Mouse (Mus musculus): Measurements from ENCODE around the gene Cnksr3. TPM values are rescaled to one million over a fixed set of nuclear protein-coding genes. Genes with fewer than 3 reads are reported as not detected.

The Cnksr3 gene
- polyA plus RNA-seq, 1 experiment from 2014 or later, result 7.3 TPM

DNA sequence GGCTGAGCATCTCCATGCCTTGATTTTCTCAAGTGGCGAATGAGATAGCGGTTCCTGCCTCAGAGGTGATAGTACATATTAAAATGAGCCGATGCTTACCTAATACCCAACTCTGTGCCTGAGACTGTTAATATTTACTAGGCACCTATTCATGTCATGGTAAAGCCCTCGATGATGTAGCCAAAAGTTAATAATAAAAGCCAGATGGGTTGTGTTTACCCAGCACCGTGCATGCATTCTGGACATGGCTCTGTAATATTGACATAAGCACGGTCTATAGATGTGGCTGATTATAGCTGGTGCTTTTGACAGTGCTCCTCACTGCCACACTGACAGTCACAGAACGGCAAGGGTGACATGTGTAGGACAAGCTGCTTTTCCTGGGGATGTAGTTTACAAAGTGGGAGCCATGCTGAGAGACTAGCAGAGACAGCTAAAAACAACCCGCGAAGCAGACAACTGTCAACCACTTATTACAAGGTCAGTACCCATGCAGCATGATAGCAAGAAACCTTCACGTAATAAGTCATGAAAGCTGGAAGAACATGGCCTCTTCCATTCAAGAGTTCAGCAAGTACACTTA lies 3.1 kb downstream of the Cnksr3 start:
- WGBS, result 77% methylated on average over 10 of the region's 10 CpGs
- H3K27me3 ChIP-seq, result no peaks in the 10 kb centered on the region

DNA sequence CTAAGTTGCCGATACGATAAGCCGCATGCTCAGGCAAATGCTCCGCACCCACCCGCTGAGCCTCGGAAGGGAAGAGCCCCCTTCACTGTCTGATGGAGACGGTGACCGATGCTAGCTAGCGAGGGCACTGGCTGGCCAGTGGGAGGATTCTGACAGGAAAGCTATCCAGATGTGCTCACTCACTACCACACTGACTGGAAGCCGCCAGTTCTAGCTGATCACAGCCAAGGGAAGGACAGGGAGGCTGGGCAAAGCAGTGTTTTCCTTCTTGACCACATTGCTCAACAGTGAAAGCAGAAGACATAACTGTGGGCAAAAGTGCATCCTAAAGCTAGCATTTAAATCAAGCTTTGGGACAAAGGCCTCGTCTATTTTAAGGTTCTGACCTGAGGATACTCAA lies 4.7 kb downstream of the Cnksr3 start:
- H3K27ac ChIP-seq, result no peak overlapping the region
- H3K36me3 ChIP-seq, result no peaks in the 10 kb centered on the region
- no peak overlapping the region for H3K4me2 ChIP-seq (replicated peaks)
- H3K27me3 ChIP-seq, result no peaks in the 10 kb centered on the region
- no peak for ATAC-seq (ENCODE audit: low FRiP score)
- no peak overlapping the region for H3K9ac ChIP-seq
- no peaks in the 10 kb centered on the region for H3K9me3 ChIP-seq (replicated peaks)
- H3K4me1 ChIP-seq, result peaks cover 13% of the 10 kb centered on the region
- no peak overlapping the region for H3K4me3 ChIP-seq
- WGBS, result 66% methylated on average over 11 of the region's 11 CpGs

More for the DNA sequence above, 3.1 kb downstream of the Cnksr3 start:
- H3K36me3 ChIP-seq, result no peaks in the 10 kb centered on the region
- H3K9me3 ChIP-seq (replicated peaks), result no peaks in the 10 kb centered on the region
- H3K4me2 ChIP-seq (replicated peaks), result no peak overlapping the region
- H3K27ac ChIP-seq, result no peak overlapping the region
- H3K4me1 ChIP-seq, result peaks cover 17% of the 10 kb centered on the region
- H3K9ac ChIP-seq, result no peak overlapping the region
- ATAC-seq (ENCODE audit: low FRiP score), result no peak
- no peak overlapping the region for H3K4me3 ChIP-seq

DNA sequence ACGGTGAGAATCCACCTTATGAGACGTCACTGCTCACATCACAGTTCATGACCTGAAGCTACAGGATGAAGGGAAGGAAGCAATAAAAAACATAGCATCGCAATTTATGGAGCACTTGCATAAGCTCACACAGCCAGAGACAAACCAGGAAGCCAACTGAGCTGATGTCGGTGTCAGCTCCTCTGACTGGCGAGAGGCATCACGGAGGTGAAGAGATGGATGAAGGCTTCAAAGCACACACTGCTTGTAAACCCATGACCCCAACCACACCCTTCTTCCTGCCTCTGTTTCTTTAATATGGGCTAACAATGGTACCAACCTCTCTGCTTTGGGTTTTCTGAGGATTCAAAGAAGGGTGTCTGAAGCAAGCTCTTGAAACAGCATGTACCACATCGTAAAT lies 5.5 kb downstream of the Cnksr3 start:
- Histone ChIP-seq H3K9me3 (replicated peaks) (no peaks in the 10 kb centered on the region), H3K27ac (no peak overlapping the region), H3K27me3 (no peaks in the 10 kb centered on the region), H3K36me3 (no peaks in the 10 kb centered on the region), H3K4me2 (replicated peaks) (no peak overlapping the region), H3K9ac (no peak overlapping the region), H3K4me1 (peaks cover 13% of the 10 kb centered on the region), H3K4me3 (no peak overlapping the region)
- 85% methylated on average over 7 of the region's 7 CpGs for WGBS
- no peak for ATAC-seq (ENCODE audit: low FRiP score)

DNA sequence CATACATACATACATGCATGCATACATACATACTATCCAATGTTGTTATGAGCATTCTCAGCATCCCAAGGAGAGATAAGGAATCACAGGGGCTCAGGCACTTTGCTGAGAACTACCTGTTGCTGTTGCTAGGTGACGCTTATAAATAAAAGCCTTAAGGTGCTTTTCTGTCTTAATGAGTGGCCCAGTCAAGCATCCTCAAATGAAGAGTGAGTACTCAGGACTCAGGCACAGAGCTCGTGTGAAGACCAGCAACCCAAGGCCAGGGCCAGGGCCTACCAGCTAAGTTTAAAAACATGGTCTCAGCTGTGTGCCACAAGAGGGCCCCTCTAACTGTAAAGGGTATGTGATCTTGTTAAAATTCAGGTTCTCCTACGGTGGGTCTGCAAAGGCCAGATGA lies 6.5 kb downstream of the Cnksr3 start:
- no peak for ATAC-seq (ENCODE audit: low FRiP score)
- no peak overlapping the region for H3K9ac ChIP-seq
- no peak overlapping the region for H3K27ac ChIP-seq
- H3K36me3 ChIP-seq, result no peaks in the 10 kb centered on the region
- H3K4me1 ChIP-seq, result peaks cover 7% of the 10 kb centered on the region
- H3K27me3 ChIP-seq, result no peaks in the 10 kb centered on the region
- no peaks in the 10 kb centered on the region for H3K9me3 ChIP-seq (replicated peaks)
- 84% methylated on average over 3 of the region's 3 CpGs for WGBS
- no peak overlapping the region for H3K4me2 ChIP-seq (replicated peaks)
- no peak overlapping the region for H3K4me3 ChIP-seq

DNA sequence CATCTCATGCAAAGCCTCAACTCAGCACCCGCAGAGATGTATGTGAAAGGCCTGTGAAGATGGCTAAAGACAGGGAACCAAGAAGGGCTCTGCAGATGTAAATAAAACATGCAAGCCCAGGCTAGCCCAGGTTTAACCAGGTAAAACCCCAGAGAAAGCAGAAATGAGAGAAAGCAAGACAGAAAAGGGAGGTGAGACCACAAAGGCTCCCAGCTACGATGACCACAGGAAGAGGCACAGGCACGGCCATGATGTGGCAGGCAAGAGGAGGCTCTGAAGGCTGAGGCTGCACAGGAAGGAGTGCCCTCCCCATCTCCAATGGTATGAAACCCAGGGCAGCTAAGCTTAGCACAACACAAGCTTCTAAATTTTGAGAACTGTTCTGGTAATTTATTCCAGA lies 7.1 kb downstream of the Cnksr3 start:
- H3K4me3 ChIP-seq, result no peak overlapping the region
- no peak overlapping the region for H3K9ac ChIP-seq
- ATAC-seq (ENCODE audit: low FRiP score), result no peak
- WGBS, result 77% methylated on average over 3 of the region's 3 CpGs
- no peak overlapping the region for H3K27ac ChIP-seq
- H3K9me3 ChIP-seq (replicated peaks), result no peaks in the 10 kb centered on the region
- no peaks in the 10 kb centered on the region for H3K27me3 ChIP-seq
- H3K36me3 ChIP-seq, result no peaks in the 10 kb centered on the region
- no peak overlapping the region for H3K4me2 ChIP-seq (replicated peaks)
- peaks cover under 1% of the 10 kb centered on the region for H3K4me1 ChIP-seq

DNA sequence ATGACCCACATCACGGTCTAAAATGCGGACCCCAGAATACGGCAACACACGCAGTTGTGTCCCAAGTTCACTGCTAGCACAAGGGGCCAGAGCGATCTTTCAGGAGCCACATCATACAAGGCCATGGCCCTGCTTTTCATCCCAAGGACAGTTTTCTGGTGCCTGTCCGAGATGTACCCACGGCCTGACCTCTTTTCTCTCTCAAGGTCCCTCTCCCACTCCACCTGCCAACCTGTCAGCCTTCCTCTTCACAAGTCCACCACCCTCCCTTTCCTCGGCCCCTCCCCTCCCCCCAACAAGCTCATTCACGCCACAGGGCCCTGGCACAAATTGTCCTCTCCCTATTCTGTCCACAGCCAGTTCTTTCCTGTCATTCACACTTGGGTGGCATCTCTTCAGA lies 9.5 kb downstream of the Cnksr3 start:
- no peaks in the 10 kb centered on the region for H3K27me3 ChIP-seq
- no peak for ATAC-seq (ENCODE audit: low FRiP score)
- H3K27ac ChIP-seq, result no peak overlapping the region
- no peak overlapping the region for H3K9ac ChIP-seq
- H3K9me3 ChIP-seq (replicated peaks), result no peaks in the 10 kb centered on the region
- H3K4me1 ChIP-seq, result no peaks in the 10 kb centered on the region
- WGBS, result 91% methylated on average over 9 of the region's 9 CpGs
- H3K4me2 ChIP-seq (replicated peaks), result no peak overlapping the region
- H3K4me3 ChIP-seq, result no peak overlapping the region
- H3K36me3 ChIP-seq, result no peaks in the 10 kb centered on the region

DNA sequence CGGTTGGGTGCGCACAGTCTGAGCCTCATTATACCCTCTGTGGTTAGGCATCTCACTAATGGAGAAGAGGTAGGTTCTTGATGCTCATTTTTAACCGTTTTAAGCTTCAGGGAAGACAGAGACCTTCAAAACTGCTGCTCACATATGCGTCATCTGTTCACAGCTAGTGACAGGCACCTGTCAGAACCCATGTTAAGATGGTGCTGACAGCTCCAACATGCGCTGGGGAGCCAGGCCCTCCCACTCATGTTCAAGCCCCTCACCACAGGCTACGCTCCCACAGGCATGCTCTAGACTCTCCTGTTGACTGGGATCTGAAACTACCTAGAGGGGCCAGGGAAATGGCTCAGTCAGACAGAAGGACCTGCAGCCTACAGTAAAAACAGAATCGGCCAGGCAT lies 11.4 kb downstream of the Cnksr3 start:
- Histone ChIP-seq H3K36me3 (no peaks in the 10 kb centered on the region), H3K27me3 (no peaks in the 10 kb centered on the region), H3K4me1 (peaks cover 7% of the 10 kb centered on the region), H3K4me3 (no peak overlapping the region), H3K9me3 (replicated peaks) (no peaks in the 10 kb centered on the region), H3K9ac (no peak overlapping the region), H3K27ac (no peak overlapping the region), H3K4me2 (replicated peaks) (no peak overlapping the region)
- 81% methylated on average over 7 of the region's 7 CpGs for WGBS
- ATAC-seq (ENCODE audit: low FRiP score), result no peak

DNA sequence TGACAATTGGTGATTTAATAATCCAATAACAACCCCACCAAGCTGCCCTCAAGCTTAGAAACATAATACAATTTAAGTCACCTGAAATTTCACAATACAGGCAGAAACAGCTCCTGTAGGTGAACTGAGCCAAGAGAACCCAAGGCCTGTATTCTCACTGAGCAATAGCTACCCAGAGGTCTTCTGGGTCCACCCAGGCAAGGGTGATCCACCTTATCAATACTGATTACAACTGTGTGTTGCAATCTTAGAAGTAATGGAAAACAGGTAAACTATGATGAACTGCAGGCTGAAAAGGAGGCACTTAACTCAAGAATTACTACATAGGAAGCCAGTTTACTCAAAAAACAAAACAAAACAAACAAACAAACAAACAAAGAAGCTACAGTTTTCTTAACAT lies 13.8 kb downstream of the Cnksr3 start:
- H3K4me2 ChIP-seq (replicated peaks), result no peak overlapping the region
- no peak for ATAC-seq (ENCODE audit: low FRiP score)
- no peak overlapping the region for H3K4me3 ChIP-seq
- no peaks in the 10 kb centered on the region for H3K36me3 ChIP-seq
- H3K4me1 ChIP-seq, result peaks cover 7% of the 10 kb centered on the region
- H3K9ac ChIP-seq, result no peak overlapping the region
- H3K27me3 ChIP-seq, result no peaks in the 10 kb centered on the region
- H3K9me3 ChIP-seq (replicated peaks), result no peaks in the 10 kb centered on the region
- no peak overlapping the region for H3K27ac ChIP-seq

DNA sequence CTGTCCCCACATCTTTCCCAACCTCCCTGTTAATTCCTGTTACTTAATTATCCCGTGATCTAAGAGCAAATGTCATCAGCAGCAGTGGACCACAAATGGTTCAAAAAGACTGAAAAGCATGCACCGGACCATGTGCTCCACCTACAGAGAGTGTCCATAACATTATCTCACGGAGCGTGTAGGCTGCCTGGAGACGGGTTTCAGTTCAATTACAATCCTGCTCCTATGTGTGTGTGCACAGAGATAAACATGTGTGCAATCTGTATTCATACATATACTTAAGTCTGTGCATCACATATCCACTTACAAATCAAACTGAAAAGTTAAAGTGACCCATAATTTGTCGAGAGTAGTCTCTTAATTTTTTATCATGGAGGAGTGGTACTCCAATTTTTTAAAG lies 14.3 kb downstream of the Cnksr3 start:
- H3K4me3 ChIP-seq, result no peak overlapping the region
- WGBS, result 87% methylated on average over 6 of the region's 6 CpGs
- ATAC-seq (ENCODE audit: low FRiP score), result no peak
- H3K4me2 ChIP-seq (replicated peaks), result no peak overlapping the region
- H3K4me1 ChIP-seq, result peaks cover 7% of the 10 kb centered on the region
- no peaks in the 10 kb centered on the region for H3K9me3 ChIP-seq (replicated peaks)
- H3K36me3 ChIP-seq, result no peaks in the 10 kb centered on the region
- H3K27me3 ChIP-seq, result no peaks in the 10 kb centered on the region
- no peak overlapping the region for H3K27ac ChIP-seq
- no peak overlapping the region for H3K9ac ChIP-seq

DNA sequence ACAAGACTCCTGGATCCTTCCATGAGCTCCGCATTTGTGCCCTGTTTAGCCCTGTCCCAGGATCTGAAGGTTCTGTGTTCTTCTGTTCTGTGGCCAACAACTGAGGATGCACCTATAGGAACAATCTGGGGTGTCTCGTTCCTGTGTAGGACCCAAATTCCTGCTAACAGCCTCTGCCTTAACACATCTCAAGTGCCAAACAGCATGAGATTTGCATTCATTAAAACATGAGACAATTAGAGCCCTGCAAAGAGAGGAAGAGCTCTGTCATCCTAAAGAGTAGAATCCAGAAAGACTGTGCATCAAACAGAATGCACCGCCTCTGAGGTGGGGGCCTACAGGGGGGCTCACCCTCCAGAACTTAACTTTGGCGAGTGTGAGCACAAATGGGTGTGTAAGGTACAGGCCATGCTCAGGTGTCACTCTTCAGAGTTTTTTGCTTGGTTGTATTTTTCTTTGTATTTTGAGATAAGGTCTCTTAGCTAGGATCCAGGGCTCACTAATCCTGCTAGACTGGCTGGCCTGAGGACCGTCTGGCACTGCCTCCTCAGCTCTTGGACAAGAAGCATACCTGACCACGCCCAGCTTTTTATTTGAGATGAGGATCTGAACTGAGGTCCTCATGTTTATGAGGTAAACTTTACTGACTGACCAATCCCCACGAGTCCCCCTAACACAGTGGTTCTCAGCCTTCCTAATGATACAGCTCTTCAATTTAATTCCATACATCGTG lies 15.2 kb downstream of the Cnksr3 start:
- Histone ChIP-seq H3K4me2 (replicated peaks) (no peak overlapping the region), H3K27ac (no peak overlapping the region), H3K27me3 (no peaks in the 10 kb centered on the region), H3K9me3 (replicated peaks) (no peaks in the 10 kb centered on the region), H3K36me3 (no peaks in the 10 kb centered on the region), H3K9ac (no peak overlapping the region), H3K4me3 (no peak overlapping the region), H3K4me1 (peaks cover 7% of the 10 kb centered on the region)
- WGBS, result 84% methylated on average over 8 of the region's 8 CpGs
- ATAC-seq (ENCODE audit: low FRiP score), result no peak

DNA sequence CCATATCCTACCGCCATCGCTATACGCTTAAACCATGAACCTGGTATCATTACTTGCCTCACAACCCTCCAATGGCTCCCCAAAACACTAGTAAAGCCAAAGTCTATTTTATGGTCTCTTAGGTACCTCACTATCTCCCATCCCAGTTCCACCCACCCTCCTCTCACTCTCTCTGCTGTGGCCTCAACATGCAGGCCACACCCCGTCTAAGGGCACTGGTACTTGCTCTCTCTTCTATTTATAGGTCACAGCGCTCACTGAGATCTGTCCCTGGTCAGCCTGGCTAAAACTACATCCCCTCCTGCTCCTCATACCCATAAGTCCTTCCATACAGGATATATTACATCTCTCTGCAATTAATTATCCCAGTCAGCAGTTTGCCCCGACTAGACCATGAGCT lies 16.1 kb downstream of the Cnksr3 start:
- no peak for ATAC-seq (ENCODE audit: low FRiP score)
- 81% methylated on average over 6 of the region's 6 CpGs for WGBS
- H3K4me3 ChIP-seq, result no peak overlapping the region

DNA sequence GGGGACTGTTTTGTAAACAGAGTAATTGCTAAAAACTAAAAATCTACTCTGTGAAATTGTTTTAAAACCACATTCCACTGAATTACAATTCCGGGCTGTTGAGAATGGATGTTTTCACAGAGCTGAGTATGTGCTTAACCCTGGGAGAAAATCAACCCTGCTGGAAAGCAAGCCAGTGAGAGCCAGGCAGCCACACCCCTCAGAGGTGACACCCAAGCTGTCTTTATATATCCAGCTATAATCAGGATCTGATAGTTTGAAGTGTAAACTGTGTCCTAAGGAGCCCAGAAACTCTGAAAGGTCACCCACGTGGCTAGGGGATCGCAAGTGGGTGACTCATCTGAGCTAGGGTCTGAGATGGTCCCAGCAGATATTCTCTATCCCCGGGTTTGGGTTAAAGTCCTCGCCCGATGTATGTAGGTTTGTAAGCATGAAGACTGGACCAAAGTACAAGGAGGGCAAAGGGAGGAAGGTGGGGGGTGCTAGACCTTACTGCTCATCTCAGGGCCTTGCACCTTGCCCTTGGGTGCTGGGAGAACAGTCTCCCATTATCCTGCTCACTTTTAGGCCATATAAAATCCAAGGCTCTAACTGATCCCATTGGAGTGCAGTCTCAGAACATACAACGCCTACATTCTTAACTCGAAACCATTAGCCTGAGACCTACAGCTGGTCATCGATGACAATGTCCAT lies 20.2 kb downstream of the Cnksr3 start:
- WGBS, result 85% methylated on average over 9 of the region's 9 CpGs
- H3K4me1 ChIP-seq, result peaks cover 7% of the 10 kb centered on the region
- no peak overlapping the region for H3K4me2 ChIP-seq (replicated peaks)
- no peak overlapping the region for H3K4me3 ChIP-seq
- H3K9me3 ChIP-seq (replicated peaks), result no peaks in the 10 kb centered on the region
- ATAC-seq (ENCODE audit: low FRiP score), result no peak
- no peaks in the 10 kb centered on the region for H3K27me3 ChIP-seq
- no peak overlapping the region for H3K27ac ChIP-seq
- H3K36me3 ChIP-seq, result no peaks in the 10 kb centered on the region
- no peak overlapping the region for H3K9ac ChIP-seq

More for the DNA sequence above, 16.1 kb downstream of the Cnksr3 start:
- Histone ChIP-seq H3K36me3 (no peaks in the 10 kb centered on the region), H3K9me3 (replicated peaks) (no peaks in the 10 kb centered on the region), H3K4me1 (peaks cover 7% of the 10 kb centered on the region), H3K4me2 (replicated peaks) (no peak overlapping the region), H3K27me3 (no peaks in the 10 kb centered on the region), H3K27ac (no peak overlapping the region), H3K9ac (no peak overlapping the region)

DNA sequence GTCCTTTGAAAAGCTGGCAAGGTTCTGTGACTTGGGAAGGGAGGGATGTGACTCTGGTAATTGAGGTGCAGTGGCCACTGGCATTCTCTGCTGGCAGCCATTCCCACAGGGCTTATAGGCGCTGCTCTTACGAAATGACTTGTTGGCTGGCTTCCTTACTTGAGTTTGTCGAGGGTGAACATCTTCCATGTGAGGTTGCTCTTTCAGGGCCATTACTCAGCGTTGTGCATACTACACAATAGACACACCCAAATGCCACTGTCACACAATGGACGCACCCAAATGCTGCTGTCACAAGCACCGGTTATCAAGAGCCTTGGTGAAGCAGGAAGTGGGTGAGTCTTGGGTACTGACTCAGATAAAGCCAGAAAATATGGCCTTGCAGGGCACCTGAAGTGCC lies 22.8 kb downstream of the Cnksr3 start:
- ATAC-seq (ENCODE audit: low FRiP score), result no peak
- H3K27me3 ChIP-seq, result no peaks in the 10 kb centered on the region

More for the DNA sequence above, 22.8 kb downstream of the Cnksr3 start:
- H3K4me1 ChIP-seq, result no peaks in the 10 kb centered on the region
- no peaks in the 10 kb centered on the region for H3K36me3 ChIP-seq
- H3K9me3 ChIP-seq (replicated peaks), result no peaks in the 10 kb centered on the region
- H3K4me2 ChIP-seq (replicated peaks), result no peak overlapping the region
- no peak overlapping the region for H3K9ac ChIP-seq
- no peak overlapping the region for H3K4me3 ChIP-seq
- H3K27ac ChIP-seq, result no peak overlapping the region
- WGBS, result 90% methylated on average over 6 of the region's 6 CpGs
